8 mouse cellular contexts compared by ENCODE assay signal in genomic region chr12:69789766-69790529, GRCm38 (mm10). TPM values are rescaled to one million over a fixed set of nuclear protein-coding genes. Genes with fewer than 3 reads are reported as not detected.
DNase-seq lines count a peak whose midpoint lies in the region; ATAC-seq and TF ChIP-seq lines count a peak whose summit lies in the region.

No protein-coding gene starts in this region.

- no peak for DNase-seq in heart, adult 8-10 months (ENCODE audit: low spot score)
- DNase-seq in forebrain, embryonic 10.5 days (ENCODE audit: extremely low spot score, low spot score) = no peak
- peak; percentile 64 to 70 for DNase-seq in kidney, postnatal 36 days
- DNase-seq in gastrocnemius, postnatal 36 days = no peak
- no peak for DNase-seq in adrenal gland, postnatal 14 days

- WGBS in heart, embryonic 12.5 days = 36% methylated on average over 27 of the region's 27 CpGs
- 47% methylated on average over 27 of the region's 27 CpGs for WGBS in bone marrow, adult 2 months
- WGBS in forebrain, embryonic 10.5 days = 29% methylated on average over 27 of the region's 27 CpGs
- 31% methylated on average over 27 of the region's 27 CpGs for WGBS in neural tube, embryonic 13.5 days

- peak overlapping the region; percentile 98 for H3K4me2 ChIP-seq in heart, embryonic 12.5 days
- H3K4me2 ChIP-seq in neural tube, embryonic 13.5 days = peak overlapping the region; percentile 99

- no peak for ATAC-seq in heart, embryonic 12.5 days (ENCODE audit: insufficient number of reproducible peaks, low FRiP score)
- peak; percentile 25; the same call in 1 of the 2 replicates for ATAC-seq in neural tube, embryonic 13.5 days (ENCODE audit: low read depth)

- H3K27me3 ChIP-seq in heart, embryonic 12.5 days (replicated peaks) = peaks cover 4% of the 10 kb centered on the region
- peaks cover 60% of the 10 kb centered on the region for H3K27me3 ChIP-seq in forebrain, embryonic 10.5 days (ENCODE audit: poor library complexity, severe bottlenecking)
- no peaks in the 10 kb centered on the region; the same call in 1 of the 2 replicates for H3K27me3 ChIP-seq in neural tube, embryonic 13.5 days

- no peak for TF ChIP-seq CTCF in bone marrow, adult 2 months (IDR thresholded peaks at IDR 0.05; ENCODE audit: control insufficient read depth, insufficient read depth, low read length)

- H3K27ac ChIP-seq in heart, embryonic 12.5 days (ENCODE audit: poor library complexity, severe bottlenecking) = no peak overlapping the region
- H3K27ac ChIP-seq in bone marrow, adult 2 months (ENCODE audit: control insufficient read depth, insufficient read depth, low read depth, low read length, poor library complexity) = peak overlapping the region; percentile 64
- peak overlapping the region; percentile 79 for H3K27ac ChIP-seq in forebrain, embryonic 10.5 days
- no peak overlapping the region for H3K27ac ChIP-seq in neural tube, embryonic 13.5 days (replicated peaks)

- peak overlapping the region; percentile 56 for H3K4me3 ChIP-seq in heart, embryonic 12.5 days
- H3K4me3 ChIP-seq in bone marrow, adult 2 months (replicated peaks; ENCODE audit: control insufficient read depth, low read depth, low read length) = peak overlapping the region; percentile 70
- peak overlapping the region; percentile 68 for H3K4me3 ChIP-seq in forebrain, embryonic 10.5 days
- peak overlapping the region; percentile 55 for H3K4me3 ChIP-seq in neural tube, embryonic 13.5 days

- peak overlapping the region; percentile 64 for H3K9ac ChIP-seq in heart, embryonic 12.5 days
- H3K9ac ChIP-seq in neural tube, embryonic 13.5 days = peak overlapping the region; percentile 78

- TF ChIP-seq POLR2A in bone marrow, adult 2 months (IDR thresholded peaks at IDR 0.05; ENCODE audit: borderline replicate concordance, control insufficient read depth, low read depth, low read length) = no peak

- intact Hi-C loops in gastrocnemius, postnatal 36 days (cut with DNase I) = no loop called here

- no peaks in the 10 kb centered on the region for H3K36me3 ChIP-seq in heart, embryonic 12.5 days
- no peaks in the 10 kb centered on the region for H3K36me3 ChIP-seq in forebrain, embryonic 10.5 days (replicated peaks)
- no peaks in the 10 kb centered on the region for H3K36me3 ChIP-seq in neural tube, embryonic 13.5 days

- H3K9me3 ChIP-seq in heart, embryonic 12.5 days (replicated peaks) = no peaks in the 10 kb centered on the region
- H3K9me3 ChIP-seq in forebrain, embryonic 10.5 days = no peaks in the 10 kb centered on the region
- no peaks in the 10 kb centered on the region for H3K9me3 ChIP-seq in neural tube, embryonic 13.5 days

- H3K4me1 ChIP-seq in heart, embryonic 12.5 days (replicated peaks) = peaks cover 5% of the 10 kb centered on the region; the same call in 1 of the 2 replicates
- H3K4me1 ChIP-seq in bone marrow, adult 2 months (ENCODE audit: control insufficient read depth, insufficient read depth, low read length) = no peaks in the 10 kb centered on the region
- H3K4me1 ChIP-seq in forebrain, embryonic 10.5 days = peaks cover 16% of the 10 kb centered on the region
- peaks cover 19% of the 10 kb centered on the region for H3K4me1 ChIP-seq in neural tube, embryonic 13.5 days (replicated peaks)

RNA-seq across cellular contexts. Expression of gene Cdkl1, which starts 1.1 kb away (rescaled TPM):
- 5.0 TPM in 2 replicates for polyA plus RNA-seq in heart, embryonic 12.5 days (2016; fragmentation: Nextera tagmentation; extraction: Ambion mirVana)
- total RNA-seq in heart, adult 8-10 months (2022) = 10 to 100 TPM; 11.8 to 17.0 (median 14.4) TPM
- polyA plus RNA-seq in bone marrow, adult 2 months (2011; ENCODE audit: insufficient read depth, insufficient read length, low replicate concordance, missing spikeins) = 3.9 and 5.0 TPM in 2 replicates
- polyA plus RNA-seq in forebrain, embryonic 10.5 days (2016; fragmentation: Nextera tagmentation; extraction: Ambion mirVana) = 0.44 and 1.1 TPM in 2 replicates
- 2.6 and 4.3 TPM in 2 replicates for polyA plus RNA-seq in neural tube, embryonic 13.5 days (2015; fragmentation: Nextera tagmentation; extraction: Ambion mirVana)
- total RNA-seq in gastrocnemius, postnatal 36 days (2021) = under 1 TPM; 0.54 to 0.94 TPM
- total RNA-seq in adrenal gland, postnatal 14 days (2021) = 3.0 and 5.0 TPM in 2 replicates

Comparison
In these comparisons a context has a peak if more than half of its experiments do, and no peak if none do; other contexts are left out.
1. H3K27ac ChIP-seq: peak in bone marrow, adult 2 months (single experiment) and forebrain, embryonic 10.5 days (single experiment); none in heart, embryonic 12.5 days (single experiment) and neural tube, embryonic 13.5 days (single experiment).
2. DNase-seq: peak in kidney, postnatal 36 days (2 of 2); none in heart, adult 8-10 months (single experiment), forebrain, embryonic 10.5 days (single experiment), gastrocnemius, postnatal 36 days (0 of 2) and adrenal gland, postnatal 14 days (single experiment).
3. Peak in every context shown above with its lines, with median percentiles within 50 percentile points of each other: H3K4me3 ChIP-seq.